10 mouse cellular contexts compared by ENCODE assay signal in the genomic region with DNA sequence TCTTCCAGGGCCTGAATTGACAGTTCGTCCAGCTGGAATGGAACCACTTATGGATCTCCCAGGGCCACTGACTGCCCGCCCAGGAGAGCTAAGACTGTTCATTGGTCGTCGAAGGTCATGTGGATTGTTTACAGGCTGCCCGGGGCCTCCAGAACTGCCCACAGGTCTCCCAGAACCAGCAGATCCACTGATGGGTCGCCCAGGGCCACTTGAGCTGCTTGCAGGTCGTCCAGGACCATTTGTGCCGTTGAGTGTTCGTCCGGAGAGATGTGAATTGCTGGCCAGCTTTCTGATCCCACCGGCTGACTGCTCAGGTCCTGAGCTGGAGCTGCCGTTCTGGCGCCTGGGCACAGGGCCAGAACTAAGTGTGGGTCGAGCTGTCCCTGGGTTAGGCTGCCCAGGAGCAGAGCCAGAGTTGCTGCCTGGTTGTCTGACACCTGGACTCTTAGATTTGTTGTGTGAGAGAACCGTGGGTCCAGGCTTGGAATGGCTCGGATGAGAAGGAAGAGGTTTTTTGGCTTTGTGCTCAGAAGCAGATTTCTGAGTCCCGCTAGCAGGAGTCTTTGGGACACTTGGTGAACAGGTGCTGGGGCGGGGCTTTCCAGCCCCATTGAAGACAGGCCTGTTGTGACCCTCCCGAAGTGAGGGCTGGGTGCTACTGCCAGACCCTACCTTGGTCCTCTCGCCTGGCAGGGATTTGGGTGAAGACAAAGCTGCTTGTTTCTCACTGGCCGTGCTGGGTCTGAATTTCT. TPM values are rescaled to one million over a fixed set of nuclear protein-coding genes. Genes with fewer than 3 reads are reported as not detected.
DNase-seq lines count a peak whose midpoint lies in the region; ATAC-seq lines count a peak whose summit lies in the region.
"Had no signal": no experiment of that assay in that cellular context is flagged by ENCODE, and none has a peak within 500 bp of the region (broad histone marks: within the 10 kb centered on the region; RNA-seq: fewer than 3 reads in every experiment).

No protein-coding gene starts in this region.

- no peaks in the 10 kb centered on the region for H3K9me3 ChIP-seq in midbrain, embryonic 11.5 days (ENCODE audit: control insufficient read depth, low read length)
- H3K9me3 ChIP-seq: intestine, embryonic 15.5 days had no signal

- H3K36me3 ChIP-seq in midbrain, embryonic 11.5 days (ENCODE audit: control insufficient read depth, insufficient read depth, low read length) = peaks cover 13% of the 10 kb centered on the region

- peaks cover under 1% of the 10 kb centered on the region; the same call in 1 of the 2 replicates for H3K4me1 ChIP-seq in midbrain, embryonic 11.5 days (ENCODE audit: control insufficient read depth, insufficient read depth, low read length)

- H3K27me3 ChIP-seq in midbrain, embryonic 11.5 days (ENCODE audit: control insufficient read depth, insufficient read depth, low read length) = no peaks in the 10 kb centered on the region
- H3K27me3 ChIP-seq: intestine, embryonic 15.5 days had no signal

- WGBS in midbrain, embryonic 11.5 days = 88% methylated on average over 21 of the region's 21 CpGs

- no peak overlapping the region for H3K4me3 ChIP-seq in midbrain, embryonic 11.5 days (ENCODE audit: low read depth, low read length)
- H3K4me3 ChIP-seq: intestine, embryonic 15.5 days had no signal

- no peak overlapping the region for H3K27ac ChIP-seq in midbrain, embryonic 11.5 days (ENCODE audit: low read depth, low read length)
- H3K27ac ChIP-seq: intestine, embryonic 15.5 days had no signal

- H3K4me2 ChIP-seq in midbrain, embryonic 11.5 days = no peak overlapping the region
- H3K4me2 ChIP-seq: intestine, embryonic 15.5 days had no signal

- no peak for ATAC-seq in midbrain, embryonic 11.5 days (ENCODE audit: low FRiP score)
- ATAC-seq: intestine, embryonic 15.5 days had no signal

- peak; percentile 41 for DNase-seq in adrenal gland, adult 2 months
- DNase-seq in adrenal gland, adult 18-20 months (ENCODE audit: low spot score in 2 of 2) = no peak
- DNase-seq in ovary, adult 18-20 months (ENCODE audit: low spot score) = peak; percentile 65
- no peak for DNase-seq in ovary, postnatal 10 days (ENCODE audit: low spot score)
- peak; percentile 68 for DNase-seq in kidney, adult 9 months
- DNase-seq in spleen, postnatal 4 days (ENCODE audit: low spot score in 2 of 2) = no peak
- no peak for DNase-seq in midbrain, embryonic 11.5 days (ENCODE audit: low spot score, missing footprints)
- DNase-seq in thymus, postnatal 25 days = no peak

- no peak overlapping the region for H3K9ac ChIP-seq in midbrain, embryonic 11.5 days (ENCODE audit: low read length)
- H3K9ac ChIP-seq: intestine, embryonic 15.5 days had no signal

RNA-seq across cellular contexts. Expression of a gene that starts 10.4 kb away (rescaled TPM):
- 10 to 100 TPM; 16.6 to 20.5 TPM for total RNA-seq in adrenal gland, adult 2 months (2021)
- polyA plus RNA-seq in adrenal gland, adult 2 months (2012; rRNA removed) = 2.7 and 4.4 TPM in 2 replicates
- total RNA-seq in adrenal gland, adult 18-20 months (2021) = 10 to 100 TPM; 19.2 to 20.0 TPM
- polyA plus RNA-seq in midbrain, embryonic 11.5 days (2014; fragmentation: Nextera tagmentation; extraction: Ambion mirVana) = 12.5 and 13.3 TPM in 2 replicates

RNA-seq across cellular contexts. Expression of a gene that starts 14.4 kb away (rescaled TPM):
- total RNA-seq in adrenal gland, adult 2 months (2021) = not detected
- not detected in 2 replicates for polyA plus RNA-seq in adrenal gland, adult 2 months (2012; rRNA removed)
- total RNA-seq in adrenal gland, adult 18-20 months (2021) = not detected
- polyA plus RNA-seq in midbrain, embryonic 11.5 days (2014; fragmentation: Nextera tagmentation; extraction: Ambion mirVana) = not detected in 2 replicates
- polyA plus RNA-seq: intestine, embryonic 15.5 days; macrophage had no signal

RNA-seq across cellular contexts. Expression of a gene that starts 39.5 kb away (rescaled TPM):
- total RNA-seq in adrenal gland, adult 2 months (2021) = 10 to 100 TPM; 18.0 to 26.4 TPM
- 1.3 TPM in 2 replicates for polyA plus RNA-seq in adrenal gland, adult 2 months (2012; rRNA removed)
- 10 to 100 TPM; 16.3 to 17.4 TPM for total RNA-seq in adrenal gland, adult 18-20 months (2021)
- 14.3 and 14.8 TPM in 2 replicates for polyA plus RNA-seq in midbrain, embryonic 11.5 days (2014; fragmentation: Nextera tagmentation; extraction: Ambion mirVana)

RNA-seq across cellular contexts. Expression of a gene that starts 52.6 kb away (rescaled TPM):
- total RNA-seq in adrenal gland, adult 2 months (2021) = 10 to 100 TPM; 17.9 to 61.5 TPM
- polyA plus RNA-seq in adrenal gland, adult 2 months (2012; rRNA removed) = 93.2 and 164 TPM in 2 replicates
- total RNA-seq in adrenal gland, adult 18-20 months (2021) = 10 to 100 TPM; 18.6 to 22.3 TPM
- polyA plus RNA-seq in midbrain, embryonic 11.5 days (2014; fragmentation: Nextera tagmentation; extraction: Ambion mirVana) = 9.7 and 10.0 TPM in 2 replicates

Comparison
In these comparisons a context has a peak if more than half of its experiments do, and no peak if none do; other contexts are left out.
1. DNase-seq: peak in adrenal gland, adult 2 months (single experiment), ovary, adult 18-20 months (single experiment) and kidney, adult 9 months (single experiment); none in adrenal gland, adult 18-20 months (0 of 2), ovary, postnatal 10 days (single experiment), spleen, postnatal 4 days (0 of 2), midbrain, embryonic 11.5 days (single experiment) and thymus, postnatal 25 days (single experiment).